ENCODE assay signal across 13 mouse cellular contexts in genomic region chr7:121737511-121738415, GRCm38 (mm10). TPM values are rescaled to one million over a fixed set of nuclear protein-coding genes. Genes with fewer than 3 reads are reported as not detected.
DNase-seq lines count a peak whose midpoint lies in the region; ATAC-seq and TF ChIP-seq lines count a peak whose summit lies in the region.
"Had no signal": no experiment of that assay in that cellular context is flagged by ENCODE, and none has a peak within 500 bp of the region (broad histone marks: within the 10 kb centered on the region; RNA-seq: fewer than 3 reads in every experiment).

No protein-coding gene starts in this region.

- ATAC-seq in intestine, embryonic 16.5 days = 0 out of 2 replicates have a peak, but pooled peaks have one; percentile 18
- no peak for ATAC-seq in intestine, postnatal 0 days
- no peak for ATAC-seq in erythroid progenitor cell, adult 5-6 weeks (replicated peaks; ENCODE audit: low FRiP score, poor library complexity, severe bottlenecking)
- ATAC-seq in liver, embryonic 11.5 days (replicated peaks; ENCODE audit: low FRiP score) = no peak
- ATAC-seq: intestine, embryonic 15.5 days had no signal

- peak; percentile 12 for DNase-seq in cerebellum, adult 9-11 months
- peak; percentile 18 for DNase-seq in lung, postnatal 10 days
- DNase-seq in embryo, embryonic 10 days (ENCODE audit: low spot score) = no peak
- no peak for DNase-seq in liver, embryonic 11.5 days (ENCODE audit: low spot score)
- DNase-seq: heart, postnatal 10 days had no signal

- no peaks in the 10 kb centered on the region for H3K9me3 ChIP-seq in intestine, embryonic 16.5 days (ENCODE audit: control insufficient read depth, low read length)
- no peaks in the 10 kb centered on the region for H3K9me3 ChIP-seq in intestine, postnatal 0 days (ENCODE audit: control insufficient read depth)
- H3K9me3 ChIP-seq in E14TG2a.4 (ENCODE audit: low read length) = no peaks in the 10 kb centered on the region
- no peaks in the 10 kb centered on the region for H3K9me3 ChIP-seq in liver, embryonic 11.5 days (ENCODE audit: control insufficient read depth, low read length)
- H3K9me3 ChIP-seq: embryonic facial prominence, embryonic 13.5 days; intestine, embryonic 15.5 days; megakaryocyte, embryonic 14.5 days had no signal

- WGBS in intestine, embryonic 16.5 days = 58% methylated on average over 29 of the region's 29 CpGs
- WGBS in intestine, postnatal 0 days = 51% methylated on average over 29 of the region's 29 CpGs
- WGBS in liver, embryonic 11.5 days = 59% methylated on average over 29 of the region's 29 CpGs

- H3K4me1 ChIP-seq in intestine, embryonic 16.5 days (ENCODE audit: control insufficient read depth, insufficient read depth, low read length) = peaks cover 3% of the 10 kb centered on the region; the same call in 1 of the 2 replicates
- no peaks in the 10 kb centered on the region for H3K4me1 ChIP-seq in intestine, postnatal 0 days (replicated peaks; ENCODE audit: control insufficient read depth, insufficient read depth, low read length)
- H3K4me1 ChIP-seq in E14TG2a.4 (replicated peaks; ENCODE audit: low read depth, low read length) = peaks cover 22% of the 10 kb centered on the region
- no peaks in the 10 kb centered on the region for H3K4me1 ChIP-seq in liver, embryonic 11.5 days (replicated peaks; ENCODE audit: control insufficient read depth, insufficient read depth, low read length)

- no peak for TF ChIP-seq CTCF in intestine, postnatal 0 days (IDR thresholded peaks at IDR 0.05; ENCODE audit: low read depth)
- TF ChIP-seq CTCF in E14TG2a.4 (conservative IDR thresholded peaks at IDR 0.05; ENCODE audit: low read length) = no peak

- H3K36me3 ChIP-seq in intestine, embryonic 16.5 days (ENCODE audit: control insufficient read depth, insufficient read depth, low read length) = no peaks in the 10 kb centered on the region
- no peaks in the 10 kb centered on the region for H3K36me3 ChIP-seq in intestine, postnatal 0 days (ENCODE audit: control insufficient read depth, insufficient read depth)
- no peaks in the 10 kb centered on the region for H3K36me3 ChIP-seq in E14TG2a.4 (ENCODE audit: insufficient read depth, low read length)
- no peaks in the 10 kb centered on the region for H3K36me3 ChIP-seq in liver, embryonic 11.5 days (ENCODE audit: control insufficient read depth, insufficient read depth, low read length)
- H3K36me3 ChIP-seq: embryonic facial prominence, embryonic 13.5 days; intestine, embryonic 15.5 days had no signal

- no peak overlapping the region for H3K4me3 ChIP-seq in intestine, embryonic 16.5 days (ENCODE audit: low read length)
- H3K4me3 ChIP-seq in intestine, postnatal 0 days (ENCODE audit: low read depth, low read length) = no peak overlapping the region
- peak overlapping the region; percentile 29 for H3K4me3 ChIP-seq in E14TG2a.4 (replicated peaks; ENCODE audit: low read length)
- no peak overlapping the region for H3K4me3 ChIP-seq in liver, embryonic 11.5 days (ENCODE audit: low read depth, low read length)
- H3K4me3 ChIP-seq: embryonic facial prominence, embryonic 13.5 days; intestine, embryonic 15.5 days; megakaryocyte, embryonic 14.5 days had no signal

- H3K27ac ChIP-seq in intestine, embryonic 16.5 days (ENCODE audit: low read length) = no peak overlapping the region
- H3K27ac ChIP-seq in intestine, postnatal 0 days (ENCODE audit: low read depth, low read length) = no peak overlapping the region
- H3K27ac ChIP-seq in liver, embryonic 11.5 days (ENCODE audit: low read depth, low read length) = no peak overlapping the region
- H3K27ac ChIP-seq: embryonic facial prominence, embryonic 13.5 days; intestine, embryonic 15.5 days had no signal

- H3K9ac ChIP-seq in intestine, embryonic 16.5 days (ENCODE audit: low read depth, low read length) = no peak overlapping the region
- no peak overlapping the region for H3K9ac ChIP-seq in intestine, postnatal 0 days (ENCODE audit: low read depth, low read length)
- H3K9ac ChIP-seq in liver, embryonic 11.5 days (ENCODE audit: low read depth, low read length) = no peak overlapping the region
- H3K9ac ChIP-seq: embryonic facial prominence, embryonic 13.5 days; intestine, embryonic 15.5 days had no signal

- peaks cover 13% of the 10 kb centered on the region; the same call in 1 of the 2 replicates for H3K27me3 ChIP-seq in intestine, embryonic 16.5 days (replicated peaks; ENCODE audit: control insufficient read depth, insufficient read depth, low read length)
- H3K27me3 ChIP-seq in intestine, postnatal 0 days (replicated peaks; ENCODE audit: control insufficient read depth, insufficient read depth, low read length) = peaks cover 16% of the 10 kb centered on the region
- peaks cover 58% of the 10 kb centered on the region for H3K27me3 ChIP-seq in E14TG2a.4 (ENCODE audit: insufficient read depth, low read length)
- H3K27me3 ChIP-seq in liver, embryonic 11.5 days (replicated peaks; ENCODE audit: control insufficient read depth, insufficient read depth, low read length) = peaks cover 23% of the 10 kb centered on the region

- H3K4me2 ChIP-seq in intestine, embryonic 16.5 days (ENCODE audit: low read depth, low read length) = no peak overlapping the region
- no peak overlapping the region for H3K4me2 ChIP-seq in intestine, postnatal 0 days (replicated peaks; ENCODE audit: low read depth)
- H3K4me2 ChIP-seq in liver, embryonic 11.5 days = no peak overlapping the region
- H3K4me2 ChIP-seq: embryonic facial prominence, embryonic 13.5 days; intestine, embryonic 15.5 days had no signal

RNA-seq across cellular contexts. Expression of gene Scnn1g, which starts 3.5 kb away (rescaled TPM):
- 0.12 and 0.13 TPM in 2 replicates for polyA plus RNA-seq in intestine, embryonic 16.5 days (2015; fragmentation: Nextera tagmentation; extraction: Ambion mirVana)
- 0.57 and 0.69 TPM in 2 replicates for polyA plus RNA-seq in intestine, postnatal 0 days (2015; fragmentation: Nextera tagmentation; extraction: Ambion mirVana)
- total RNA-seq in erythroid progenitor cell, adult 5-6 weeks (2015; ENCODE audit: low replicate concordance) = not detected in 2 replicates
- total RNA-seq in erythroid progenitor cell, adult 5-6 weeks (2017; ENCODE audit: low replicate concordance) = not detected in 2 replicates
- polyA plus RNA-seq in liver, embryonic 11.5 days (2014; fragmentation: Nextera tagmentation; extraction: Ambion mirVana) = not detected in 2 replicates
- total RNA-seq: CH12.LX; heart, postnatal 10 days had no signal

RNA-seq across cellular contexts. Expression of gene Usp31, which starts 30.7 kb away (rescaled TPM):
- polyA plus RNA-seq in intestine, embryonic 16.5 days (2015; fragmentation: Nextera tagmentation; extraction: Ambion mirVana) = 0.80 and 1.1 TPM in 2 replicates
- polyA plus RNA-seq in intestine, postnatal 0 days (2015; fragmentation: Nextera tagmentation; extraction: Ambion mirVana) = 0.64 and 0.72 TPM in 2 replicates
- 5.0 and 6.3 TPM in 2 replicates for total RNA-seq in erythroid progenitor cell, adult 5-6 weeks (2015; ENCODE audit: low replicate concordance)
- total RNA-seq in erythroid progenitor cell, adult 5-6 weeks (2017; ENCODE audit: low replicate concordance) = 5.9 and 7.6 TPM in 2 replicates
- polyA plus RNA-seq in liver, embryonic 11.5 days (2014; fragmentation: Nextera tagmentation; extraction: Ambion mirVana) = 2.9 and 3.5 TPM in 2 replicates

Comparison
In these comparisons a context has a peak if more than half of its experiments do, and no peak if none do; other contexts are left out.
1. DNase-seq: peak in cerebellum, adult 9-11 months (single experiment) and lung, postnatal 10 days (single experiment); none in embryo, embryonic 10 days (single experiment) and liver, embryonic 11.5 days (single experiment).